Mouse (Mus musculus): ENCODE measurements around the gene Spryd4.

GRCm38 (mm10) chr10:128175996-128176755, 35.4 kb downstream of the Spryd4 start:
- TF ChIP-seq POLR2A (IDR thresholded peaks at IDR 0.05; ENCODE audit: insufficient read depth, low read depth, low read length) (no peak), CTCF (IDR thresholded peaks at IDR 0.05; ENCODE audit: insufficient read depth, low read depth, low read length) (no peak)
